ENCODE assay signal across 12 mouse cellular contexts in genomic region chr15:82910596-82910995, GRCm38 (mm10).
DNase-seq lines count a peak whose midpoint lies in the region; ATAC-seq and TF ChIP-seq lines count a peak whose summit lies in the region.
"Had no signal": no experiment of that assay in that cellular context is flagged by ENCODE, and none has a peak within 500 bp of the region (broad histone marks: within the 10 kb centered on the region; RNA-seq: fewer than 3 reads in every experiment).

No protein-coding gene starts in this region.

- peak overlapping the region; percentile 88 for H3K27ac ChIP-seq in hindbrain, embryonic 11.5 days (ENCODE audit: low read depth, low read length)
- H3K27ac ChIP-seq in midbrain, embryonic 14.5 days (replicated peaks; ENCODE audit: low read depth, low read length), result peak overlapping the region; percentile 90
- H3K27ac ChIP-seq: lung, embryonic 15.5 days had no signal

- TF ChIP-seq CTCF in E14TG2a.4 (conservative IDR thresholded peaks at IDR 0.05; ENCODE audit: low read length), result no peak

- 39% methylated on average over 2 of the region's 2 CpGs for WGBS in hindbrain, embryonic 11.5 days
- WGBS in midbrain, embryonic 14.5 days, result 67% methylated on average over 2 of the region's 2 CpGs

- ATAC-seq in hindbrain, embryonic 11.5 days (ENCODE audit: low FRiP score), result no peak
- ATAC-seq in midbrain, embryonic 14.5 days (ENCODE audit: low FRiP score, low TSS enrichment), result no peak
- ATAC-seq in frontal cortex, adult (ENCODE audit: low TSS enrichment), result no peak
- ATAC-seq: intestine, embryonic 16.5 days had no signal

- no peak overlapping the region for H3K9ac ChIP-seq in hindbrain, embryonic 11.5 days (ENCODE audit: low read depth, low read length)
- no peak overlapping the region for H3K9ac ChIP-seq in midbrain, embryonic 14.5 days (replicated peaks; ENCODE audit: low read length)
- H3K9ac ChIP-seq: lung, embryonic 15.5 days had no signal

- H3K4me1 ChIP-seq in E14TG2a.4 (replicated peaks; ENCODE audit: low read depth, low read length), result peaks cover 80% of the 10 kb centered on the region
- peaks cover 16% of the 10 kb centered on the region for H3K4me1 ChIP-seq in hindbrain, embryonic 11.5 days (replicated peaks; ENCODE audit: control insufficient read depth, insufficient read depth, low read length)
- peaks cover 49% of the 10 kb centered on the region for H3K4me1 ChIP-seq in midbrain, embryonic 14.5 days (ENCODE audit: control insufficient read depth, insufficient read depth, low read length)

- peaks cover 59% of the 10 kb centered on the region for H3K27me3 ChIP-seq in E14TG2a.4 (ENCODE audit: insufficient read depth, low read length)
- H3K27me3 ChIP-seq in hindbrain, embryonic 11.5 days (ENCODE audit: control insufficient read depth, insufficient read depth, low read length), result peaks cover 49% of the 10 kb centered on the region
- H3K27me3 ChIP-seq in midbrain, embryonic 14.5 days (ENCODE audit: control insufficient read depth, insufficient read depth, low read length), result peaks cover 24% of the 10 kb centered on the region

- H3K4me2 ChIP-seq in hindbrain, embryonic 11.5 days (replicated peaks; ENCODE audit: low read depth, low read length), result no peak overlapping the region
- H3K4me2 ChIP-seq in midbrain, embryonic 14.5 days (ENCODE audit: low read length), result peak overlapping the region; percentile 75

- DNase-seq in cerebellum, adult 11-12 months, result peak; percentile 0
- DNase-seq in cerebellum, postnatal 10 days, result no peak
- no peak for DNase-seq in hindbrain, embryonic 11.5 days (ENCODE audit: low spot score)
- no peak for DNase-seq in midbrain, embryonic 14.5 days
- DNase-seq in gastrocnemius, postnatal 4 days (ENCODE audit: low spot score in 2 of 2), result no peak
- DNase-seq in lung, postnatal 10 days, result no peak
- DNase-seq: adrenal gland, postnatal 14 days; thymus, adult 18-20 months had no signal

- H3K9me3 ChIP-seq in E14TG2a.4 (ENCODE audit: low read length), result no peaks in the 10 kb centered on the region
- H3K9me3 ChIP-seq in hindbrain, embryonic 11.5 days (ENCODE audit: control insufficient read depth, low read length), result no peaks in the 10 kb centered on the region
- no peaks in the 10 kb centered on the region for H3K9me3 ChIP-seq in midbrain, embryonic 14.5 days (ENCODE audit: control insufficient read depth, low read length)
- H3K9me3 ChIP-seq: lung, embryonic 15.5 days had no signal

- no peaks in the 10 kb centered on the region for H3K36me3 ChIP-seq in E14TG2a.4 (ENCODE audit: insufficient read depth, low read length)
- H3K36me3 ChIP-seq in hindbrain, embryonic 11.5 days (ENCODE audit: control insufficient read depth, insufficient read depth, low read length), result no peaks in the 10 kb centered on the region
- H3K36me3 ChIP-seq in midbrain, embryonic 14.5 days (ENCODE audit: control insufficient read depth, insufficient read depth, low read length), result no peaks in the 10 kb centered on the region
- H3K36me3 ChIP-seq: lung, embryonic 15.5 days had no signal

- peak overlapping the region; percentile 77 for H3K4me3 ChIP-seq in E14TG2a.4 (replicated peaks; ENCODE audit: low read length)
- no peak overlapping the region for H3K4me3 ChIP-seq in hindbrain, embryonic 11.5 days (ENCODE audit: low read depth, low read length)
- no peak overlapping the region for H3K4me3 ChIP-seq in midbrain, embryonic 14.5 days (replicated peaks; ENCODE audit: low read depth, low read length)
- H3K4me3 ChIP-seq: lung, embryonic 15.5 days had no signal
